Mouse (Mus musculus) neural tube, embryonic 11.5 days (tissue): Measurements from ENCODE around the gene Gjb5. TPM values are rescaled to one million over a fixed set of nuclear protein-coding genes. Genes with fewer than 3 reads are reported as not detected.

ENCODE experiments used
- ATAC-seq: fragments of 200-750 bp; cut with Nextera tagmentation; 2 replicates; pipeline ENCODE4 v1.8.0; 2017; ENCODE audit warnings: moderate number of reproducible peaks, mild to moderate bottlenecking, moderate TSS enrichment, moderate library complexity; ENCODE audit not compliant: insufficient read depth, low FRiP score, low TSS enrichment
- DNase-seq: peaks from one replicate; pipeline ENCODE4 v3.0.0-alpha.2; 2015; ENCODE audit warnings: low spot score
- H3K27ac ChIP-seq: fragments of 300-500 bp; sonication (generic); 2 replicates; pipeline ENCODE4 v1.5.1; 2014; ENCODE audit warnings: low read depth, mild to moderate bottlenecking, low read length
- H3K27me3 ChIP-seq: fragments of 300-500 bp; sonication (generic); 2 replicates; pipeline ENCODE4 v1.6.1; 2014; ENCODE audit warnings: mild to moderate bottlenecking, low read length, mixed read lengths; ENCODE audit not compliant: control insufficient read depth, insufficient read depth
- H3K36me3 ChIP-seq: fragments of 300-500 bp; sonication (generic); 2 replicates; pipeline ENCODE4 v1.6.1; 2014; ENCODE audit warnings: mild to moderate bottlenecking, low read length, moderate library complexity, mixed read lengths; ENCODE audit not compliant: control insufficient read depth, insufficient read depth
- H3K4me1 ChIP-seq: fragments of 300-500 bp; sonication (generic); 2 replicates; pipeline ENCODE4 v1.6.1; 2014; ENCODE audit warnings: low read length, mixed read lengths; ENCODE audit not compliant: control insufficient read depth, insufficient read depth
- H3K4me2 ChIP-seq: fragments of 300-500 bp; sonication (generic); 2 replicates; pipeline ENCODE4 v1.6.1; 2014; ENCODE audit warnings: low read depth, mild to moderate bottlenecking, moderate library complexity
- H3K4me3 ChIP-seq: fragments of 300-500 bp; sonication (generic); 2 replicates; pipeline ENCODE4 v1.5.1; 2014; ENCODE audit warnings: low read depth, low read length
- H3K9ac ChIP-seq: fragments of 300-500 bp; sonication (generic); 2 replicates; pipeline ENCODE4 v1.6.1; 2014; ENCODE audit warnings: mild to moderate bottlenecking, low read length
- H3K9me3 ChIP-seq: fragments of 300-500 bp; sonication (generic); 2 replicates; pipeline ENCODE4 v1.6.1; 2016; ENCODE audit warnings: low read length; ENCODE audit not compliant: control insufficient read depth
- WGBS: fragments of 180-500 bp; shearing (Covaris S2); extraction: QIAGEN DNeasy Blood & Tissue Kit; methylation state at CpG from one replicate; pipeline ENCODE4 v1.1.7; 2014; 5-methylcytosine and 5-hydroxymethylcytosine counted together
- polyA plus RNA-seq: library from polyadenylated mRNA; unstranded; fragments of >200 nt; fragmentation: Nextera tagmentation; extraction: Ambion mirVana; gene quantifications from 2 replicates; pipeline ENCODE4 v1.2.1, GENCODE M21; 2014

Gene Gjb5
- polyA plus RNA-seq, 1 experiment from 2014 or later = 1.2 TPM

DNA sequence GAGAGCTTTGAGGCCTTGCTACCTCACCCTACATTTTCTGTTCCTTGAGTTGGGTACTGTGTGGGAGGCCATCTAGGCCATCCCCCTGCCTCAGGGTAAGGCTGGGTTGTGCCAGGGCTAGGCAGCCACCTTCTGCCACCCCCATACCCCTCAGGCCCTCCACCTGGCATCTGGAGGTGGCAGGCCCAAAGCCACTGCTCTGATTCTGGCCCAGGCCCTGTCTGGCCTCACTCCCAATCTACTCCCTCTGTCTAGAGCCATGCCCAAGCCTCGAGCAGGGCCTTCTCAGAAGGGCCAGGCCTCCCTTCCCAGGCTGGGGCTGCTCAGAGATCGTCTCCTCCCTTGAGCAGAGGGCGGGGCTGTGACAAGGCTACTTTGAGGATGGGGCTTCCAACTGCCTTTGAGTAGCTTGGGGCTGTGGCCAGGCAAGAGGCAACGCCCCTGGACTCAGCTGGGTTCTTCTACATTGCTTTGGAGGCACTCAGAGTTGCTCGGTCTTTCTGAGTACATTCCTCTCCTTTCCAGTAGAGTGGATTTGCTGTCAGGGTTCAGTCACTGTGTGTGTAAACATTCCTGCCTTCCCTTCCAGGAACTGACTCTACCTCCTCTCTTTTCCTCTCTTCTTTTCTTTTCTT lies 23.0 kb downstream of the Gjb5 start:
- Histone ChIP-seq H3K27ac (no peak overlapping the region), H3K9me3 (no peaks in the 10 kb centered on the region), H3K4me2 (no peak overlapping the region), H3K9ac (no peak overlapping the region), H3K4me1 (peaks cover 5% of the 10 kb centered on the region; the same call in 1 of the 2 replicates), H3K27me3 (peaks cover 16% of the 10 kb centered on the region), H3K4me3 (no peak overlapping the region), H3K36me3 (no peaks in the 10 kb centered on the region)
- ATAC-seq (no peak), DNase-seq (no peak)
- WGBS = 41% methylated on average over 5 of the region's 5 CpGs

DNA sequence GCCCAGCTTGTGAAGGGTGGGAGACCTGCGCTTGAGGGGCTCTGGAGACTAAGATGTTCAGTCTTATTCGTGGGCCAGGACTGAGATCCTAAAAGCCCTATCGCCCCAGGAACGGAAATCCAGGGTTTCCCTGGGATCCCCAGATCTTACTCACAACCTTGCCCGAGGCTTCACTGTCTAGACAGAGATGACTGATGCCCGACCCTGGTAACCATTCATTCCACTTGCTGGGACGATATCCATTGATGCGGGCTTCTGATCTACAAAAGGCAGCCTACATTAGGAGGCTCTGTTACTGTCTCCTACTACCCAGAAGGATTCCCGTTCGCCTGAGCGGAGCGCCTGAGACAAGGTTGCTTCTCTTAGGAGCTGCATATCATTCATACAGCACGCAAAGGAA lies 26.8 kb downstream of the Gjb5 start:
- Histone ChIP-seq H3K9me3 (no peaks in the 10 kb centered on the region), H3K4me1 (peaks cover 5% of the 10 kb centered on the region; the same call in 1 of the 2 replicates), H3K27me3 (peaks cover 33% of the 10 kb centered on the region), H3K9ac (no peak overlapping the region), H3K36me3 (no peaks in the 10 kb centered on the region), H3K4me2 (no peak overlapping the region), H3K4me3 (no peak overlapping the region), H3K27ac (no peak overlapping the region)
- WGBS = 16% methylated on average over 13 of the region's 13 CpGs
- ATAC-seq (no peak), DNase-seq (no peak)

DNA sequence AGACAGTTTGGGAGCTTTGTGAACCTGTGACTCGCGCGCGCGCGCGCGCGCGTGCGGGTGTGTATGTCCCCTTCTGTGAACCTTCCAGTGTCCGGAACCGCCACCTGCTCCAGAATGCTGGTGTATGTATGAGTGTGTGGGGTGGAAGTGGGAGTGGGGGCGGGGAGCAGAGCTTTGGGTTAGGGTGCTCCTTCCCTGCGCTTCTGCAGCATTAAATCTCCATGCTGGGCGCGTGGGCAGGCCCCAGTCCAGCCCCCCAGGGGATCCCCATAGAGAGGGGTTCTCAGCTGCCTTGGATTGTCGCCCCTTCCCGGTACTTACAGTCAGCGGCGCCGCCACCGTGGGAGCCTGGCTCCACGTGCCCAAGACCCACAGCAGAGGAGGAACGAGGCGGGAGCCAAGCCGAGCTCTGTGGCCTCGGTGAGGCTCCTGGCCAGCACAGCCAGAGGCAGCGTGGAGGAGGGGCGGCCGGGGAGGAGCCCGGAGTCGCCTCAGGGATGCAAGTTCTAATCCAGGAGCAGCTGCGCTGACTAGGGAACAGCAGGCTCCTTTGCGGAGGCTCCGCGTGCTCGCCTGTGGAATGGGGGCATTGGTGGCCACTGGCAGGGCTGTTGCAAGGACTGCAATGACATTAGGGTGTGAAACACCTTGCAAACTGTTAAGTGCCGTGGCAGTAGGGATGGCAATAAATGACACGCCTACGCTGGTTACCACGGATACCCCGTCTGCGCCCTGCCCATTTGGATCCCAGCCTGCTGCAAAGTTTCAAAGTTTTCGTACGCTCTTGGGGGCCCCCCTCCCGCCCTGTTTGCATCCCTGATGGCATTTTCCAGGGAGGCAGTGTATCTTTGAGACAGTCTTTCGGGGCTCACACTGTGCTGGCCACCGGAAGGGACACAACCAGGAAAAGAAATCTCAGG lies 27.5 kb downstream of the Gjb5 start, which contains the start of gene Gjb3:
Gene Gjb3 (minus strand): TSS at position 664 of the 920 bp plus-strand sequence.
- Histone ChIP-seq H3K4me2 (peak within 1 kb of the TSS; percentile 15), H3K27ac (no peak within 1 kb of the TSS), H3K27me3 (peaks cover 33% of the 10 kb centered on the region), H3K36me3 (no peaks in the 10 kb centered on the region), H3K9me3 (no peaks in the 10 kb centered on the region), H3K4me1 (peaks cover 5% of the 10 kb centered on the region; the same call in 1 of the 2 replicates), H3K4me3 (no peak within 1 kb of the TSS), H3K9ac (no peak within 1 kb of the TSS)
- WGBS = under 1% methylated on average over 49 of the region's 49 CpGs
- ATAC-seq (no peak), DNase-seq (peak; percentile 53)

- H3K9ac ChIP-seq = no peak overlapping the region
- ATAC-seq (no peak), DNase-seq (no peak)
- no peaks in the 10 kb centered on the region for H3K36me3 ChIP-seq
- peaks cover 33% of the 10 kb centered on the region for H3K27me3 ChIP-seq
- 1% methylated on average over 13 of the region's 13 CpGs for WGBS
- H3K4me3 ChIP-seq = no peak overlapping the region
- no peak overlapping the region for H3K27ac ChIP-seq
- peak overlapping the region; percentile 15; the same call in 1 of the 2 replicates for H3K4me2 ChIP-seq
- peaks cover 5% of the 10 kb centered on the region; the same call in 1 of the 2 replicates for H3K4me1 ChIP-seq
- H3K9me3 ChIP-seq = no peaks in the 10 kb centered on the region
Observed at GRCm38 (mm10) chr4:127329751-127330150, 28.2 kb downstream of the Gjb5 start.

GRCm38 (mm10) chr4:127329046-127329445 lies 28.9 kb downstream of the Gjb5 start:
- Histone ChIP-seq H3K27ac (no peak overlapping the region), H3K9me3 (no peaks in the 10 kb centered on the region), H3K27me3 (peaks cover 33% of the 10 kb centered on the region), H3K4me2 (no peak overlapping the region), H3K9ac (no peak overlapping the region), H3K4me3 (no peak overlapping the region), H3K4me1 (peaks cover 5% of the 10 kb centered on the region; the same call in 1 of the 2 replicates), H3K36me3 (no peaks in the 10 kb centered on the region)
- WGBS = 8% methylated on average over 3 of the region's 3 CpGs
- ATAC-seq (no peak), DNase-seq (no peak)

DNA sequence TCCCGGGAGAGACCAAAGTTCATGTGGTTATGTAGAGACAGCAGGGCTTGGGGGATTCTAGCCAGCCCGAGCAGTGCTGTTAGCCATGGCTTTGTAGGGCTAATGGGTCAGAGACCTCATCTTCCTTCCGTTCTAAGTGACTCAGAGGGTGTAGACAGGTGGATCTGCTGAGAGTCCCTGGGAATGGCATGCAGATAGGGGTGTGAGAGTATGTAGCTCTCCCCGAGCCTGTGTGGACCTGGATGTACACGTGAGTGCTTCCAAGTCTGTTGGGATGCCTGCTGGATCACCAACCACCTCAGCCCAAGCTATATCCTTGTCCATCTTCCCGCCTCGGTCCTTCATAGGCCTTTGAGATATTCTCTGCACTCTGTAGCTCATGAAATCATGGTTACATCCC lies 29.6 kb downstream of the Gjb5 start:
- ATAC-seq = no peak
- no peak for DNase-seq
- H3K9me3 ChIP-seq = no peaks in the 10 kb centered on the region
- peaks cover 5% of the 10 kb centered on the region; the same call in 1 of the 2 replicates for H3K4me1 ChIP-seq
- 67% methylated on average over 7 of the region's 7 CpGs for WGBS
- no peak overlapping the region for H3K4me2 ChIP-seq
- peaks cover 33% of the 10 kb centered on the region for H3K27me3 ChIP-seq
- H3K9ac ChIP-seq = no peak overlapping the region
- no peak overlapping the region for H3K27ac ChIP-seq
- H3K36me3 ChIP-seq = no peaks in the 10 kb centered on the region
- no peak overlapping the region for H3K4me3 ChIP-seq

- peaks cover 5% of the 10 kb centered on the region; the same call in 1 of the 2 replicates for H3K4me1 ChIP-seq
- 78% methylated on average over 6 of the region's 6 CpGs for WGBS
- no peak overlapping the region for H3K27ac ChIP-seq
- peaks cover 33% of the 10 kb centered on the region for H3K27me3 ChIP-seq
- no peak overlapping the region for H3K4me3 ChIP-seq
- DNase-seq = no peak
- no peaks in the 10 kb centered on the region for H3K9me3 ChIP-seq
- H3K36me3 ChIP-seq = no peaks in the 10 kb centered on the region
- no peak for ATAC-seq
- no peak overlapping the region for H3K4me2 ChIP-seq
- H3K9ac ChIP-seq = no peak overlapping the region
Observed at GRCm38 (mm10) chr4:127327749-127328148, 30.2 kb downstream of the Gjb5 start.

DNA sequence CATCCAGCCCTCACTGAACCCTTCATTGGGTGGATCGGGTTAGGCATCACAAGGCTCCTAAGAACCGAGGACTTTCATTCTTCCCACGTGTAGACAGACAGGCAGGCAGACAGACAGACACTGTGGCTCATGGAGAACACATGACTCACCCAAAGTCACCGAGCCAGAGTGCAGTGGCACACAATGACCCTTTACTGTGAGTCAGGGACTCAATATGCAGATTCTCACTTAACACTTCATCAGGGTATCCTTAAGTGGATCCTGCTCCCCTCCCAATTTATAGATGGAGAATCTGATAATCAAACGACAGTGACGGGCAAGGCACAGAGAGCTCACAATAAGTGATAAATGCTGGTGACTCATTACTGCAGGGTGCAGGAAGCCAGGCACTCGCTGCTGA lies 30.7 kb downstream of the Gjb5 start:
- H3K4me1 ChIP-seq = peaks cover 5% of the 10 kb centered on the region; the same call in 1 of the 2 replicates
- H3K27me3 ChIP-seq = peaks cover 33% of the 10 kb centered on the region
- H3K9ac ChIP-seq = no peak overlapping the region
- WGBS = 66% methylated on average over 7 of the region's 7 CpGs
- H3K27ac ChIP-seq = no peak overlapping the region
- DNase-seq = no peak
- no peaks in the 10 kb centered on the region for H3K9me3 ChIP-seq
- H3K4me2 ChIP-seq = no peak overlapping the region
- H3K4me3 ChIP-seq = no peak overlapping the region
- H3K36me3 ChIP-seq = no peaks in the 10 kb centered on the region
- ATAC-seq = no peak
